Comparison of ENCODE assay signal across 8 mouse cellular contexts in genomic region chr4:116556561-116557305, GRCm38 (mm10). TPM values are rescaled to one million over a fixed set of nuclear protein-coding genes. Genes with fewer than 3 reads are reported as not detected.
DNase-seq lines count a peak whose midpoint lies in the region; ATAC-seq and TF ChIP-seq lines count a peak whose summit lies in the region.

No protein-coding gene starts in this region.

- H3K4me3 ChIP-seq in forebrain, embryonic 15.5 days, result peak overlapping the region; percentile 95
- H3K4me3 ChIP-seq in lung, adult 2 months (replicated peaks; ENCODE audit: extremely low read depth, low read depth, low read length), result peak overlapping the region; percentile 88

- ATAC-seq in forebrain, embryonic 15.5 days (replicated peaks), result peak; percentile 98
- peak; percentile 90 for ATAC-seq in neutrophil, adult 5-6 weeks (ENCODE audit: extremely low read depth, insufficient number of reproducible peaks, low FRiP score, poor library complexity, severe bottlenecking)

- peak; percentile 94 for TF ChIP-seq POLR2A in lung, adult 2 months (IDR thresholded peaks at IDR 0.05; ENCODE audit: borderline replicate concordance, extremely low read depth, low read depth, low read length)

- peaks cover 34% of the 10 kb centered on the region for H3K4me1 ChIP-seq in forebrain, embryonic 15.5 days
- peaks cover 2% of the 10 kb centered on the region for H3K4me1 ChIP-seq in lung, adult 2 months (ENCODE audit: control insufficient read depth, insufficient read depth, low read length)

- H3K36me3 ChIP-seq in forebrain, embryonic 15.5 days, result peaks cover 9% of the 10 kb centered on the region

- H3K27me3 ChIP-seq in forebrain, embryonic 15.5 days, result no peaks in the 10 kb centered on the region

- intact Hi-C loops in heart, postnatal 25 days (cut with DNase I), result loop anchor here (5.0 kb wide), 2 partner anchors 49 to 94 kb away; partner anchors contain the start of genes Ipp and Mast2

- peak overlapping the region; percentile 85 for H3K4me2 ChIP-seq in forebrain, embryonic 15.5 days (replicated peaks)

- H3K9me3 ChIP-seq in forebrain, embryonic 15.5 days, result no peaks in the 10 kb centered on the region

- peak overlapping the region; percentile 91 for H3K27ac ChIP-seq in forebrain, embryonic 15.5 days (replicated peaks)

- WGBS in forebrain, embryonic 15.5 days, result 0% methylated on average over 28 of the region's 28 CpGs
- WGBS in lung, adult 2 months, result under 1% methylated on average over 28 of the region's 28 CpGs

- peak; percentile 96 for DNase-seq in ES-CJ7 (ENCODE audit: low read depth, low spot score)
- peak; percentile 92 for DNase-seq in cerebellum, adult 11 months
- peak; percentile 88 for DNase-seq in heart, postnatal 25 days (ENCODE audit: low spot score)
- peak; percentile 91 to 96 for DNase-seq in layer of hippocampus, adult 18-20 months (ENCODE audit: low spot score in 2 of 2)
- DNase-seq in lung, adult 2 months, result peak; percentile 94
- peak; percentile 87 to 92 for DNase-seq in thymus, adult 18-20 months

- peak overlapping the region; percentile 60 for H3K9ac ChIP-seq in forebrain, embryonic 15.5 days (replicated peaks)

- TF ChIP-seq CTCF in lung, adult 2 months (IDR thresholded peaks at IDR 0.05; ENCODE audit: insufficient read depth, low read length), result no peak

RNA-seq across cellular contexts. Expression of gene Gpbp1l1, which starts 0.7 kb away (rescaled TPM):
- polyA plus RNA-seq in forebrain, embryonic 15.5 days (2015; fragmentation: Nextera tagmentation; extraction: Ambion mirVana), result 19.7 and 21.8 TPM in 2 replicates
- 10 to 100 TPM; 59.5 to 80.0 TPM for total RNA-seq in heart, postnatal 25 days (2021)
- total RNA-seq in layer of hippocampus, adult 18-20 months (2021), result 10 to 100 TPM; 45.2 to 49.3 TPM
- polyA plus RNA-seq in lung, adult 2 months (2012; rRNA removed), result 27.1 and 32.6 TPM in 2 replicates
- 300 and 312 TPM in 2 replicates for total RNA-seq in neutrophil, adult 5-6 weeks (2017)

RNA-seq across cellular contexts. Expression of gene Tmem69, which starts 1.0 kb away (rescaled TPM):
- polyA plus RNA-seq in forebrain, embryonic 15.5 days (2015; fragmentation: Nextera tagmentation; extraction: Ambion mirVana), result 21.9 and 26.8 TPM in 2 replicates
- total RNA-seq in heart, postnatal 25 days (2021), result 10 to 100 TPM; 24.9 to 25.2 TPM
- total RNA-seq in layer of hippocampus, adult 18-20 months (2021), result 10 to 100 TPM; 12.3 to 13.0 TPM
- polyA plus RNA-seq in lung, adult 2 months (2012; rRNA removed), result 2.3 and 3.9 TPM in 2 replicates
- 7.9 and 10.1 TPM in 2 replicates for total RNA-seq in neutrophil, adult 5-6 weeks (2017)

RNA-seq across cellular contexts. Expression of gene Ccdc17, which starts 39.7 kb away (rescaled TPM):
- polyA plus RNA-seq in forebrain, embryonic 15.5 days (2015; fragmentation: Nextera tagmentation; extraction: Ambion mirVana), result 3.8 and 4.6 TPM in 2 replicates
- total RNA-seq in heart, postnatal 25 days (2021), result 1 to 10 TPM; 3.0 to 4.2 TPM
- 1 to 10 TPM; 4.6 to 4.8 TPM for total RNA-seq in layer of hippocampus, adult 18-20 months (2021)
- polyA plus RNA-seq in lung, adult 2 months (2012; rRNA removed), result 52.9 and 55.0 TPM in 2 replicates
- 7.2 and 14.2 TPM in 2 replicates for total RNA-seq in neutrophil, adult 5-6 weeks (2017)

RNA-seq across cellular contexts. Expression of gene Ipp, which starts 49.4 kb away (rescaled TPM):
- 18.0 and 18.6 TPM in 2 replicates for polyA plus RNA-seq in forebrain, embryonic 15.5 days (2015; fragmentation: Nextera tagmentation; extraction: Ambion mirVana)
- total RNA-seq in heart, postnatal 25 days (2021), result 10 to 100 TPM; 12.4 to 16.2 TPM
- total RNA-seq in layer of hippocampus, adult 18-20 months (2021), result 10 to 100 TPM; 17.1 to 19.4 TPM
- 1.4 and 2.5 TPM in 2 replicates for polyA plus RNA-seq in lung, adult 2 months (2012; rRNA removed)
- 7.1 and 11.1 TPM in 2 replicates for total RNA-seq in neutrophil, adult 5-6 weeks (2017)

Comparison
In these comparisons a context has a peak if more than half of its experiments do, and no peak if none do; other contexts are left out.
1. Peak in every context shown above with its lines: DNase-seq, ATAC-seq, H3K4me3 ChIP-seq and H3K27ac ChIP-seq.